15 mouse cellular contexts compared by ENCODE assay signal in genomic region chr9:15919373-15920005, GRCm38 (mm10). TPM values are rescaled to one million over a fixed set of nuclear protein-coding genes. Genes with fewer than 3 reads are reported as not detected.
DNase-seq lines count a peak whose midpoint lies in the region; ATAC-seq and TF ChIP-seq lines count a peak whose summit lies in the region.
"Had no signal": no experiment of that assay in that cellular context is flagged by ENCODE, and none has a peak within 500 bp of the region (broad histone marks: within the 10 kb centered on the region; RNA-seq: fewer than 3 reads in every experiment).

No protein-coding gene starts in this region.

- ATAC-seq in heart, postnatal 0 days (ENCODE audit: insufficient read depth, low read depth) = no peak
- ATAC-seq: inflammation-experienced regulatory T-cells, adult 6 months had no signal

- H3K36me3 ChIP-seq in heart, postnatal 0 days (replicated peaks; ENCODE audit: control insufficient read depth, insufficient read depth, low read length) = no peaks in the 10 kb centered on the region
- H3K36me3 ChIP-seq: embryonic facial prominence, embryonic 12.5 days; G1E had no signal

- DNase-seq in heart, postnatal 0 days (ENCODE audit: low spot score) = peak; percentile 13
- no peak for DNase-seq in heart, adult 9 months (ENCODE audit: low spot score in 2 of 2)
- peak; percentile 8 for DNase-seq in lung, postnatal 10 days
- no peak for DNase-seq in lung, adult 2 months
- peak; percentile 19 for DNase-seq in forelimb bud, embryonic 11.5 days (ENCODE audit: low read depth, low spot score)
- no peak for DNase-seq in right cerebral cortex, postnatal 14 days
- DNase-seq in spleen, postnatal 36 days (ENCODE audit: low spot score in 2 of 2) = no peak
- DNase-seq: gastrocnemius, postnatal 36 days had no signal

- no peak overlapping the region for H3K4me3 ChIP-seq in heart, postnatal 0 days (ENCODE audit: low read depth, low read length)
- H3K4me3 ChIP-seq in lung, adult 2 months (replicated peaks; ENCODE audit: extremely low read depth, low read depth, low read length) = no peak overlapping the region
- H3K4me3 ChIP-seq: embryonic facial prominence, embryonic 12.5 days; neural tube, embryonic 13.5 days had no signal

- no peak for TF ChIP-seq POLR2A in lung, adult 2 months (IDR thresholded peaks at IDR 0.05; ENCODE audit: borderline replicate concordance, extremely low read depth, low read depth, low read length)

- no peak overlapping the region for H3K9ac ChIP-seq in heart, postnatal 0 days (replicated peaks; ENCODE audit: low read depth, low read length)
- H3K9ac ChIP-seq: embryonic facial prominence, embryonic 12.5 days; neural tube, embryonic 13.5 days had no signal

- no peaks in the 10 kb centered on the region for H3K27me3 ChIP-seq in heart, postnatal 0 days (ENCODE audit: control insufficient read depth, insufficient read depth, low read length)
- H3K27me3 ChIP-seq: neural tube, embryonic 13.5 days had no signal

- peak; percentile 68 for TF ChIP-seq CTCF in heart, postnatal 0 days (IDR thresholded peaks at IDR 0.05; ENCODE audit: low read depth)
- no peak for TF ChIP-seq CTCF in lung, adult 2 months (IDR thresholded peaks at IDR 0.05; ENCODE audit: insufficient read depth, low read length)

- H3K4me2 ChIP-seq in heart, postnatal 0 days (ENCODE audit: low read depth, low read length) = no peak overlapping the region
- H3K4me2 ChIP-seq: embryonic facial prominence, embryonic 12.5 days; neural tube, embryonic 13.5 days had no signal

- WGBS in heart, postnatal 0 days = 53% methylated on average over 5 of the region's 5 CpGs
- WGBS in lung, adult 2 months = 70% methylated on average over 5 of the region's 5 CpGs

- no peak overlapping the region for H3K27ac ChIP-seq in heart, postnatal 0 days (ENCODE audit: low read depth)
- H3K27ac ChIP-seq: embryonic facial prominence, embryonic 12.5 days; neural tube, embryonic 13.5 days had no signal

- H3K9me3 ChIP-seq in heart, postnatal 0 days (replicated peaks; ENCODE audit: control insufficient read depth, low read length) = no peaks in the 10 kb centered on the region
- H3K9me3 ChIP-seq: embryonic facial prominence, embryonic 12.5 days; G1E; neural tube, embryonic 13.5 days had no signal

- no peaks in the 10 kb centered on the region for H3K4me1 ChIP-seq in heart, postnatal 0 days (ENCODE audit: control insufficient read depth, insufficient read depth)
- no peaks in the 10 kb centered on the region for H3K4me1 ChIP-seq in lung, adult 2 months (ENCODE audit: control insufficient read depth, insufficient read depth, low read length)
- H3K4me1 ChIP-seq: embryonic facial prominence, embryonic 12.5 days had no signal

- TF ChIP-seq EP300 in heart, postnatal 0 days (IDR thresholded peaks at IDR 0.05; ENCODE audit: low read depth) = no peak

RNA-seq across cellular contexts. Expression of gene Mtnr1b, which starts 45.1 kb away (rescaled TPM):
- total RNA-seq in heart, postnatal 0 days (2014; rRNA removed; ENCODE audit: low replicate concordance) = not detected in 2 replicates
- not detected in 2 replicates for polyA plus RNA-seq in heart, postnatal 0 days (2015; fragmentation: Nextera tagmentation; extraction: Ambion mirVana)
- not detected in 2 replicates for polyA plus RNA-seq in lung, adult 2 months (2012; rRNA removed)
- total RNA-seq: adrenal gland, postnatal 36 days; G1E; gastrocnemius, postnatal 36 days; left cerebral cortex, postnatal 10 days had no signal
- polyA plus RNA-seq: embryonic facial prominence, embryonic 12.5 days; G1E; inflammation-experienced regulatory T-cells, adult 6 months; lung, embryonic 16.5 days; neural tube, embryonic 13.5 days had no signal

Comparison
In these comparisons a context has a peak if more than half of its experiments do, and no peak if none do; other contexts are left out.
1. DNase-seq: peak in heart, postnatal 0 days (single experiment), lung, postnatal 10 days (single experiment) and forelimb bud, embryonic 11.5 days (single experiment); none in heart, adult 9 months (0 of 2), lung, adult 2 months (single experiment), right cerebral cortex, postnatal 14 days (single experiment) and spleen, postnatal 36 days (0 of 2).